Mouse (Mus musculus): Measurements from ENCODE around the gene Cdh23.
"Not testable (repeated sequence)": the region's sequence is repeated elsewhere in the genome, so short reads cannot be mapped to it uniquely, and the experiment has no call there.

Cdh23 gene

GRCm38 (mm10) chr10:60712299-60712698 lies 16.0 kb upstream of the Cdh23 start:
- in situ Hi-C loops (cut with MboI, MseI): not testable (repeated sequence)

GRCm38 (mm10) chr10:60708837-60709236 lies 12.5 kb upstream of the Cdh23 start:
- in situ Hi-C loops (cut with MboI, MseI): no loop called here

GRCm38 (mm10) chr10:60706268-60706667 lies 10.0 kb upstream of the Cdh23 start:
- in situ Hi-C loops (cut with MboI, MseI): no loop called here

DNA sequence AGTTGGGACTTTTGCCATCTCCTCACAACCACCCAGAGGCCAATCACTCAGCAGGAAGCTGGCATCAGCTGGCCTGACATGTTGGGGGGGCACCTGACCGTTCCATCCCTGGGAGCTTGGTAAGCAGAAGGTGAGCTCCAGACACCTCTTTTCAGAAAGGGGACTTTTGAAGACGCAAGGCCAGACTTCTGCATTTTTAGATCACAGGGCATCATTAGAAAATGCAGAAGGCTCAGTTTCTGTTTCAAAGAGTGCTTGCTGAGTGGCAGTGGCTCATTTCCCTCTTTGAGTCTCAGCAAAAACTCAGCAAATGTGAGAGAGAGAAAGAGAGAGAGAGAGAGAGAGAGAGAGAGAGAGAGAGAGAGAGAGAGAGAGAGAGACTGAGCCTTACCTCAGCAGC lies 8.8 kb upstream of the Cdh23 start:
- in situ Hi-C loops (cut with MboI, MseI): no loop called here

- in situ Hi-C loops (cut with MboI, MseI): loop anchor here (5.0 kb wide), 2 partner anchors 60 to 175 kb away; no protein-coding TSS in a partner anchor
Observed at GRCm38 (mm10) chr10:60697775-60698174, 1.5 kb upstream of the Cdh23 start.

- in situ Hi-C loops (cut with MboI, MseI): loop anchor here (5.0 kb wide), 2 partner anchors 60 to 175 kb away; no protein-coding TSS in a partner anchor
Observed at GRCm38 (mm10) chr10:60696975-60697374, 685 bp upstream of the Cdh23 start.

GRCm38 (mm10) chr10:60691671-60692390 lies 4.5 kb downstream of the Cdh23 start:
- in situ Hi-C loops (cut with MboI, MseI): no loop called here

DNA sequence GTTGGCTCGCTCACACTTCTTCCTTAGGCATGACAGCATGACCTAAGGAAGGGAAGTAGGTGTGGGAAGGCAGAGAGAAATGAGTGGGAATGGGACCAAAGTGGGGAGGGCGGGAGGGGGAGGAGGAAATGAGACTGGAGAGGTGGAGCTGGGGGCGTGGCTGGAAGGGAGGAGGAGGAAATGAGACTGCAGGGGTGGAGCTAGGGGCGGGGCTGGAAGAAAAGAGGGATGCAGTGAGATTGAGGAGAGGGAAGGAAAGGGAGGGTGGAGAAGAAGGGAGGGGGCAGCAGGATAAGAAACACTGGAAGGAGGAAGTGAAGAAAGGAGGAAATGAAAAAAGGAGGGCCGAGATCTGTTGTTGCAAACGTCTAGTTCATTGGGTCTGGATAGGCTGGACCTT lies 5.3 kb downstream of the Cdh23 start:
- in situ Hi-C loops (cut with MboI, MseI): no loop called here

DNA sequence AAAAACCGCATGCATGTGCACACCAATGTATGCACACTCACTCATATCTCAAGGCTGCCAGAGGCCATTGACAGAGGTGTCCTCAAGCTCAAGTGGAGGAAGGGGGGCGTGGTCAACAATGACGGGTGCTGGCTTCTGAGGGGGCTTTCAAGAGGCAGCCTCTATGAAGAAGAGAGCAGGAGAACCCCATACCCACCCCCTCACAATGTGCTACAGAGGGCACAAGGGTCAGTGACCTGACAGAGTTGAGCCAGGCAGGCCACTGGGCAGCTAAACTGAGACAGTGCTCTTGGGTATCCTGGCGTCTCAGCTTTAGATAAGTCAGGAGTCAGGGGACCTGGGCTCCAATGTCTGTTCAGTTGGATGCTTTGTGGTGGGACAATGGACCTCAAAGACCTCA lies 6.9 kb downstream of the Cdh23 start:
- in situ Hi-C loops (cut with MboI, MseI): no loop called here

GRCm38 (mm10) chr10:60687011-60687776 lies 9.1 kb downstream of the Cdh23 start:
- in situ Hi-C loops (cut with MboI, MseI): no loop called here

DNA sequence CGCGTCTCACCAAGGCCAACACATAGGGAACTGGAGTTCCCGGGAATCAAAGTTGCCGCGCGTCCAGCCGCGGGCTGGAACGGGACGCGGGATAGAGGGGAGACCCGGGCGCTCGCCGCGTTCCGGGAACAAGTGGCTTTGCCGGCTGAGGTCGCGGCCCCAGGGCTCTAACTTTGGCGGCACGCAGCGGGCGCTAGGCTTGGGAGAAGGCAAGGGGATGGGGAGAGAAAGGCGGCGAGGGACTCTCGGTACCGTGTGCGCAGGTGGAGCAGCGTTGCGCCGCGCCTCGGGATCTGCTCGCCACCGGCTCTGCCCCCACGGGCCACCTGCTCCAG lies 9.7 kb downstream of the Cdh23 start:
- in situ Hi-C loops (cut with MboI, MseI): no loop called here

DNA sequence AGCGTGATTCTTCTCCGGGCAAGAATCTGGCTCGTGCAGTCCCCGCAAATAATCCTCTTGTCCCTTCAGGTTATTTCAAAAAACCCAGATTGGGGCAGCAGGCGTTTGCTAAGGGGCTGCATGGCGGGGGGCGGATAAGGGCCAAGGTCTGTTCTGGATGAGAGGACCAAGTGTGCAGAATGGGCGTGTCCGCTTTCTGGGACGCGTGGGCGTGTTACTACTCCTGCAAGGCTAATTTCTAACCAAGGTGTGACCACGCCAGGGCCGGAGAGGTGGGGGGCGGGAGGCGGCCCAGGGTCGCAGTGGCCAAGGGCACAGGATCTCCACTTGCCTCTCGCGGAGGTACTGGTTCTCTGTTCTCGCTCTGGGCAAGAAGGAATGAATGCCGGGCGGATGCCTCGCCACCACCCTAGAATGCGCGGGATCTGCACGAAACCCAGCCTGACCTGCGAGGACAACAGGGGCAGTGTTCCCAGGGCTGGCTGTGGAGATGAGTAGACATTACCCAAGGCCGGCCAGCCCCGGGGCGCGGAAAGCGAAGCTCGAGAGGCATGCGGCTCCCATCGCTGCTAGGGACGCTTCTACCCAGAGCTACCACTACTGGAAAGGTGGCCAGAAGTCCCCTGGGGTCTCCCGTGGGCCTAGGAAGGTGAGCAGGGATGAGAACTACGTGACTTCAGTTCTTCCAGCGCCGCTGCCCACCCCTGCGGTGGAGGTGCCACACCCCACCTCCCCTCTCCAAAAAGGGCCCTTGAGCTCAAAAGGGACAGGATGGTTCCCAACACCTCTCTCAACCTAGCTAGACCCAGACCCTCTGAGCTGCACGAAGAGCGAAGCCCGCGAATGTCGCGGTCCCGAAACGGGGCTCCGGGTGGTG lies 10.3 kb downstream of the Cdh23 start:
- in situ Hi-C loops (cut with MboI, MseI): no loop called here

DNA sequence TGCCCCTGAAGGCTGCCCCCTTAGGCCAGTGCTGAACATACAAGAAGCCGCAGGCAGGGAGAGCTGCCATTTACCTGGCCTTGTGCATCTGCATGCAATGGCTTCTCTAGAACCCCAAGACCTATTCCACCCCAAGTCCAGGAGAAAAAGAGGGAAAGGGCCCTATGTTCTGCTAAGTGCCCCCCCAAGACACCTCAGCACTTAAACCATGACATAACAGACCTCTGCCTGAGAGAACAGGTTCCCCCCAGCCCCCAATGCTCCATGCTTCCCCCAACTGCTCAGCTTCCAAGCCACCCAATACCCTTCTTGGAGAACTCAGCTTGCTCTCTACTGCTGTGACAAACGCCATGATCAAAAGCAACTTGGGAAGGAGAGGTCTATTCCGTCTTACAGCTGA lies 17.4 kb downstream of the Cdh23 start:
- in situ Hi-C loops (cut with MboI, MseI): no loop called here

GRCm38 (mm10) chr10:60677319-60677718 lies 19.0 kb downstream of the Cdh23 start:
- in situ Hi-C loops (cut with MboI, MseI): no loop called here

- in situ Hi-C loops (cut with MboI, MseI): no loop called here
Observed at GRCm38 (mm10) chr10:60670166-60670565, 26.1 kb downstream of the Cdh23 start.

DNA sequence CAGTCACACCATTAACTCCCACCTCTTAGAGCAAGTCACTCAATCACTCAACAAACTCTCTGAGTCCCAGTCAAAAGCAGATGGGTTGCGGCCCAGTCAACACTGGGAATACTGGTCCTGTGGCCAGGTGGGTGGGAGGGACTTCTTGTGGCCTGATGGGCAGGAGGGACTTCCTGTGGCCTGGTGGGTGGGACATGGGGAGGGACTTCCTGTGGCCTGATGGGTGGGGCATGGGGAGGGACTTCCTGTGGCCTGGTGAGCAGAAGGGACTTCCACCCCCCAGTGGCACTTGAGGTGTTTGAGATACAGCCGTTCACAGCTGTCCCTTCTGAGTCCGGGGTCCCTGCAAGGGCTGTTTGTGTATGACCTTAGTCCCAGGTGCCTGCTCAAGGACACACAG lies 27.7 kb downstream of the Cdh23 start:
- in situ Hi-C loops (cut with MboI, MseI): no loop called here

DNA sequence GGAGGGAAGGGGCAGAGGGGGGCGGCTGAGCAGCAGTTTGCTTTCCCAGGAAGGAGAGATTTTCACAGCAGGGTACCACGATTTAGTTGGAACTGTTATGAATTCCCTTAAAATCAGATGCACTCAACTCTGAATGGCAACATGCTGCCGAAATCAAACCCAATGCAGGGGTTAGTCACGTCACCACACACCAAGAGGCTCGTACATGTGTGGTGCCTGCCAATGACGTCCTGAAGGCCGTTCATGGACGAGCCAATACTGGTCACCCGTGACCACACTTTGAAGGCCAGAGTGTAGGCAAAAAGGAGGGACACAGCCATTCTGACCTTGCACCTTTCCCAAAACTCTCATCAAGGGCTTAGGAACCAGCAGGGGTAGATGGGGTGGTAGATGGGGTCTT lies 35.3 kb downstream of the Cdh23 start:
- in situ Hi-C loops (cut with MboI, MseI): no loop called here

GRCm38 (mm10) chr10:60659450-60660020 lies 36.8 kb downstream of the Cdh23 start:
- in situ Hi-C loops (cut with MboI, MseI): loop anchor here (10.0 kb wide), 1 partner anchor 245 kb away; no protein-coding TSS in a partner anchor

DNA sequence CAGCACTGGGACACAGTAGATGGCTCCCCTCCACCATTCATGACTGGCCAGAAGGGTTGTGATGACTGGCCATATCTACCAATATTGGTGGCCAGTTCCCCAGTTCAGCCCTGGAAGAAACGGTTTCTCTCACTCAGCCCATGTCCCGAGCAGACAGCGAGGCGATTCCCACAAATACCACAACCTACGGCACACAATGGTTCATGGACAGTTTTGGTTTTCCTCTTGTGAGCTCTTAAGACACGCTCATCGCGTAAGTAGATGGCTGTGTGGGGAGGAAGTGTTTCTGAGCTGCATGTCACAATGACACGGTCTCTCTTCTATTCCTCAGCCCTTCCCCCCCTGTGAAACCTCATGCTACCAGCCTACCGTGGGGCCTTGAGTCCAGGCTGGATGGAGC lies 38.1 kb downstream of the Cdh23 start:
- in situ Hi-C loops (cut with MboI, MseI): loop anchor here (10.0 kb wide), 1 partner anchor 247 kb away; no protein-coding TSS in a partner anchor

GRCm38 (mm10) chr10:60653675-60654074 lies 42.6 kb downstream of the Cdh23 start:
- in situ Hi-C loops (cut with MboI, MseI): loop anchor here (10.0 kb wide), 1 partner anchor 251 kb away; no protein-coding TSS in a partner anchor

- in situ Hi-C loops (cut with MboI, MseI): loop anchor here (10.0 kb wide), 1 partner anchor 252 kb away; no protein-coding TSS in a partner anchor
Observed at GRCm38 (mm10) chr10:60653106-60653505, 43.2 kb downstream of the Cdh23 start.

Data from regulatory T cell (primary cell).